Mouse (Mus musculus) olfactory bulb, adult 2 months (tissue): ENCODE results near the gene Atp8a1. TPM values are rescaled to one million over a fixed set of nuclear protein-coding genes. Genes with fewer than 3 reads are reported as not detected.

Experiments used
- H3K27ac ChIP-seq: fragments of 200-500 bp; 2 replicates; pipeline ENCODE4 v1.5.1; 2012; ENCODE audit warnings: low read depth, low read length; ENCODE audit not compliant: insufficient read depth
- H3K4me1 ChIP-seq: fragments of 200-500 bp; 2 replicates; pipeline ENCODE4 v1.6.1; 2012; ENCODE audit warnings: low read length; ENCODE audit not compliant: control insufficient read depth, insufficient read depth
- H3K4me3 ChIP-seq: fragments of 200-500 bp; 2 replicates; pipeline ENCODE4 v1.5.1; 2012; ENCODE audit warnings: mild to moderate bottlenecking, low read depth, low read length, moderate library complexity; ENCODE audit not compliant: insufficient read depth
- CTCF ChIP-seq: fragments of 200-500 bp; IDR thresholded peaks from 2 replicates; pipeline ENCODE4 v1.5.1; 2012; ENCODE audit warnings: low read depth, mild to moderate bottlenecking, low read length, moderate library complexity; ENCODE audit not compliant: insufficient read depth
- POLR2A ChIP-seq: fragments of 200-500 bp; IDR thresholded peaks from 2 replicates; pipeline ENCODE4 v1.6.1; 2012; ENCODE audit warnings: mild to moderate bottlenecking, low read depth, low read length, moderate library complexity; ENCODE audit not compliant: insufficient read depth
- WGBS: fragments of 180-500 bp; shearing (Covaris S2); methylation state at CpG from one replicate; pipeline ENCODE4 v1.1.7; 2018; 5-methylcytosine and 5-hydroxymethylcytosine counted together
- polyA plus RNA-seq: library from polyadenylated mRNA; stranded (reverse); fragments of >200 nt; gene quantifications from 2 replicates; pipeline ENCODE4 v1.2.4, GENCODE M21; 2012; ENCODE audit warnings: low replicate concordance; ENCODE audit not compliant: missing spikeins, insufficient read depth, insufficient read length

Atp8a1 gene
- polyA plus RNA-seq, 1 experiment = not detected

DNA sequence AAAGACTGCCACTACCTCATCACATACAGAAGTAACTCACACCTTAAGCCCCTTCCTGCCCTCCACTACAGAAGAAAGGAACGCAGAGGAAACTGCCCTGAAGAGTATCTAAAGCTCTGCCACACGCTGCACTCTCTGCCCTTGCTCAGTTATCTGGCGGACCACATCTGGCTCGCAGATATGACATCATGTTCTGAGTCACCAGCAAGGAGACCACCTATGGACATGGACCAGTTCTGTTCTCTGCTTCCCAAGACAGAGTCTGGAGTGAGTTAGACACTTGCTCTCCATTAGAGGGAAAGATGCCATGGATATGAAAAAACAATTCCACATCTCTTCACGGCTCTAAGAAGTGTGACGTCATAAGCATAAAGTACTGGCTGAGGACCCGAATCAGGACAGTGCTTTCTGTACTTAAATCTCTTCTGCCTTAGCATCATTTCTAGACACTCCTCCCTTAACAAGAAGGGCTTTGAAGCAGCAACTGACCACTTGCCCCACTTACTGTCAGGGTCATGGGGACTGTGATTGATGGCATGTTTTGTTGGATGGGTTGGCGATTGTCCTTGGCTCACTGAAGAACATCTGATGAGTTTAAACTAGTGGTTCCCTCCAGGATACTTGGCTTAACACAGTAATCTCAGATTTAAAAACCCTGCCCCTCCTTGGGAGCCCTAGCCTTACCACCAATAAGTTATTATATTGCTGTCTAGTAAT is 206.5 kb downstream of the Atp8a1 start:
- Histone ChIP-seq H3K4me1 (no peaks in the 10 kb centered on the region), H3K27ac (no peak overlapping the region), H3K4me3 (no peak overlapping the region)
- TF ChIP-seq CTCF (no peak), POLR2A (no peak)
- WGBS = 89% methylated on average over 8 of the region's 8 CpGs

DNA sequence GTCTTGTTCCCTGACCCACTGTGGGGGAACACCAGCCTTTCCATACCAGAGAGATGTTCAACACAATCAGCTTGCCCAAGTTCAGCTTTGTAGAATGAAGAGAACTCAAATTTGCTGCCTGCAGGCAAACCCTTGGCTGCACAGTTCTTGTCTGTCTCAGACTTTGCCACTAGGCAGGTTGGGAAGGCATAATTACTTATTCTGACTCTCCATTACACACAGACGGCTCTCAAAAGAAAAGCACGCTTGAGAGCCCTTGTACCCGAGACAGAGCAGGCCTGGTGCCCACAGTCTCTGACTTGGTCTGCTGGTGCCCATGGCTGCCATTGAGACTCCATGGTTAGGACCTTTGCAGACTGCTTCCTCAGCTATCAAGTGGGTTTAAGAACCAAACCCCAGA is 212.9 kb downstream of the Atp8a1 start:
- no peak overlapping the region for H3K4me3 ChIP-seq
- peaks cover 5% of the 10 kb centered on the region; the same call in 1 of the 2 replicates for H3K4me1 ChIP-seq
- no peak for TF ChIP-seq CTCF
- TF ChIP-seq POLR2A = no peak
- no peak overlapping the region for H3K27ac ChIP-seq
- WGBS = 49% methylated on average over 3 of the region's 3 CpGs

DNA sequence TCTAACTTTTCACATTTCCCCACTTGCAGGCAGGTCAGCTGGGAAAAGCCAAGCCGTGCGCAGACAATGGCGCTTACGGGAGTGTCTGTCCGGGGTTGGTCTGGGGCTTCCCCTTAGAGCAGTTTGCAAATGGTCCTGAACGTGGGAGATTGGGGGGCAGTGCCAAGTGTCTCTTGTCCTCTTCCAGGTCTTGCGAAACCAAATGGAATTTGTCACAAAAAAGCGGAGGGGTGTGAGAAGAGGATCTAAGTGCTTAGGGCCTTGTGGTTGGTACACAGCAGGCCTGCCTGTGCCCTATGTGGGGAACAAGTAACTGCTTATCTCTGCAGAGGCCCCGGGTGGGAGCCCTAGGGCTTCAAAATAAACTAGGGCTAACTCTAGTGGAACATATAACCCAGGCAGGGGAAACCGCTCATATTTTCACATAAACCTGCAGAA is 213.4 kb downstream of the Atp8a1 start:
- TF ChIP-seq POLR2A (no peak), CTCF (no peak)
- WGBS = 58% methylated on average over 10 of the region's 10 CpGs
- Histone ChIP-seq H3K4me3 (no peak overlapping the region), H3K4me1 (peaks cover 5% of the 10 kb centered on the region; the same call in 1 of the 2 replicates), H3K27ac (no peak overlapping the region)

DNA sequence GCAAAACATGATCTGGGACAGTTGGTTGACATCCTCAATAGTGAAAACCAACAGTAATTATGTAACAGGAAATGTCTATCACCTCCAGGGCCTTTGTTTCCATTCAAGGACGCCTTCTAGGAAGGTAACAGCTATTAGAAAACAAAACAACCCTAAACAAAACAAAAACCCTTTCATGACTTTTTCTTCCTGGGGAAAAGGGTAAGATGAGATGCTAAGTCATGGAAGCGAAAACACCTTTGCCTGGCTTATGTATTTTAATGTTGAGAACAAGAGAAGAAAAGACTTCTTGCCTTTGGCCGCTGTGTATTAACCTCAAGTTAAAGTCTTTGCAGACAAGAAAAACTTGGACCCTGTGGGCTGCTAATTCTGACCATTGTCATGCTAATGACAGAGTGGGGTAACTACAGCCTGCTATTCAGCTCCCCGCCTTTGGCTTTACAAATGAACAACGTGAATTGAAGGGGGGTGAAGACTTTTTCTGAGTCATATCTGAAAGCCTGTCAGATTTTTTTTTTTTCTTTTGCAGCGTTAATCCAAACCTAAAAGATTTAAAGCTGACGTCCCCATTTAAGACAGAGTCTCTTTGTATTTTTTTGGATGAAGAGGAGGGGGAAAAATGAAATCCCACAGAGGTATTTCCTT is 214.0 kb downstream of the Atp8a1 start:
- 42% methylated on average over 7 of the region's 7 CpGs for WGBS
- Histone ChIP-seq H3K4me1 (peaks cover 5% of the 10 kb centered on the region; the same call in 1 of the 2 replicates), H3K4me3 (no peak overlapping the region), H3K27ac (no peak overlapping the region)
- TF ChIP-seq CTCF (no peak), POLR2A (no peak)

DNA sequence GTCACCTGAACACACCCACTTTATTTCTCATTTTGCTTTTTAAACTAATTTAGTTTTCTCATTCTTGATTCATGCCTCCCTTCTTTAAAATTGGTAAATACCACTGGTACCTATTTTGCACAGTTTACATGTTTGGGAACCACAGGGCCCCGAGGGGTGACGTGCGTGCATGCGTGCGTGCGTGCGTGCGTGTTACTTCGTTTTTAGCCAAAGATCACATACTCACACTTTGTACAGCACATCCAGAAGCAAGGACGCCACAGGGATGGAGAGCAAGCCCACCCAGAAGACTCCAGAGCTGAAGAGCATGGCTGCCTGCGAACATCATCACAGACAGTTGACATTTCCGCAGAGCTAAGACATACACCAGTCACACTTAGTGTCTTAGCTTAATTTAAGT is 216.0 kb downstream of the Atp8a1 start:
- 98% methylated on average over 12 of the region's 12 CpGs for WGBS
- no peak overlapping the region for H3K4me3 ChIP-seq
- TF ChIP-seq CTCF (no peak), POLR2A (no peak)
- no peak overlapping the region for H3K27ac ChIP-seq
- peaks cover 5% of the 10 kb centered on the region; the same call in 1 of the 2 replicates for H3K4me1 ChIP-seq

DNA sequence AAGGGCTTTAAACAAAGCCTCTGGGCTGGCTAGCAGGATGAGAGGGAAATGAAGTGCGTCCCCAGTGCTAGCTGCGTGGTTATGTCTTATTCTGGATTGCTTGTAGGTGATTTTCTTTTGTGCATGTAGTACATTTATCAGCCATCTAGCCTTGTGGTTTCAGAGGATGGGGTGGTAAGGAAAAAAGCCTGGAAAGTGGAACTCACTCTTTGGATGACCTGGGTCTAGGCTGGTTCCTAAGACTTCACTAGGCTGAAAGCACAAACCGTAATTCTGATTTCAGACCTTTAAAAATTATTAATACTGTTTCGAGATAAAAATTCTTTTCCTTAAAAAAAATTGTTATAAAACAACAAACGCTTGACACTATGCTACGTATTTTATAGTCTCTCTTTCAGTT is 217.4 kb downstream of the Atp8a1 start:
- H3K4me1 ChIP-seq = peaks cover 5% of the 10 kb centered on the region; the same call in 1 of the 2 replicates
- H3K27ac ChIP-seq = no peak overlapping the region
- no peak overlapping the region for H3K4me3 ChIP-seq
- WGBS = 95% methylated on average over 6 of the region's 6 CpGs
- no peak for TF ChIP-seq CTCF
- no peak for TF ChIP-seq POLR2A

GRCm38 (mm10) chr5:67629440-67629839 is 217.8 kb downstream of the Atp8a1 start:
- H3K4me1 ChIP-seq = peaks cover 5% of the 10 kb centered on the region; the same call in 1 of the 2 replicates
- TF ChIP-seq POLR2A = no peak
- TF ChIP-seq CTCF = no peak
- 81% methylated on average over 7 of the region's 7 CpGs for WGBS
- no peak overlapping the region for H3K4me3 ChIP-seq
- no peak overlapping the region for H3K27ac ChIP-seq

- no peak overlapping the region for H3K4me3 ChIP-seq
- TF ChIP-seq CTCF (no peak), POLR2A (no peak)
- 86% methylated on average over 9 of the region's 9 CpGs for WGBS
Measured at GRCm38 (mm10) chr5:67628180-67628940, 218.9 kb downstream of the Atp8a1 start.

DNA sequence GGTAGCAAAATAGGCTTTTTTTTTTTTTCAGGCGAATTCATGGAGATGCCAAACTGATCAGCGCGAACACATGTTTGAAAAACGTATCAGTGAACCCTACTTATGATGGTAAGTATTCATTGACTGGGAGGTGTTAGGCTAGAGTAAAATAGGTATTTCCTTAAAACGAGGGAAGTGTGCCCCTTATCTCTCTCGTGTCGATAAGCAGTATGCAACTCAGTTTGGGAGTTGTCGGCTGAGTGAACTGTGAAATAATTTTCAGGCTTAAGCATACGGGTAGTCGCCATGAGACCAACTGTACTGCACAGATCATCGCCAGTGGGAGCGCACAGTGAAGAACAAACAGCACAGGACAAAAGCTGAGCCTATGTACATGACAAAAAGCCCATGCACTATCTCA is 226.0 kb downstream of the Atp8a1 start:
- H3K4me3 ChIP-seq = no peak overlapping the region
- WGBS = 93% methylated on average over 12 of the region's 12 CpGs
- no peak for TF ChIP-seq POLR2A
- TF ChIP-seq CTCF = no peak
- H3K27ac ChIP-seq = no peak overlapping the region
- H3K4me1 ChIP-seq = no peaks in the 10 kb centered on the region

More at GRCm38 (mm10) chr5:67628180-67628940, 218.9 kb downstream of the Atp8a1 start:
- no peaks in the 10 kb centered on the region for H3K4me1 ChIP-seq
- no peak overlapping the region for H3K27ac ChIP-seq
